Mouse (Mus musculus) heart, embryonic 14.5 days (tissue): ENCODE measurements at regions not wholly inside any gene's neighbourhood (a gene's known extent, or its start where the extent isn't known, plus 50 kb on each side); places are given as distances from the start of the nearest gene placed in this dataset.

ENCODE experiments used
- ATAC-seq: fragments of 200-750 bp; cut with Nextera tagmentation; 2 replicates; pipeline ENCODE4 v1.8.0; 2017; ENCODE audit warnings: low read depth, moderate TSS enrichment; ENCODE audit not compliant: insufficient number of reproducible peaks, insufficient read depth, low FRiP score
- H3K27ac ChIP-seq, 2 experiments: fragments of 200-500 bp in 1 of 2; fragments of 300-500 bp in 1 of 2; sonication (generic) in 1 of 2; replicated peaks in 1 of 2; 2 replicates each; pipeline ENCODE4 v1.5.1; 2012 to 2014; ENCODE audit warnings: low read depth in 2 of 2, low read length in 2 of 2, control low read depth in 1 of 2, mild to moderate bottlenecking in 1 of 2, mixed read lengths in 1 of 2; ENCODE audit not compliant: control insufficient read depth in 1 of 2, insufficient read depth in 1 of 2
- H3K27me3 ChIP-seq: fragments of 300-500 bp; sonication (generic); 2 replicates; pipeline ENCODE4 v1.6.1; 2014; ENCODE audit warnings: mild to moderate bottlenecking, low read length, control low read depth; ENCODE audit not compliant: control insufficient read depth, insufficient read depth
- H3K36me3 ChIP-seq: fragments of 300-500 bp; sonication (generic); 2 replicates; pipeline ENCODE4 v1.6.1; 2014; ENCODE audit warnings: mild to moderate bottlenecking, control low read depth, low read length, mixed read lengths; ENCODE audit not compliant: control insufficient read depth, insufficient read depth
- H3K4me1 ChIP-seq, 2 experiments: fragments of 200-500 bp in 1 of 2; fragments of 300-500 bp in 1 of 2; sonication (generic) in 1 of 2; 2 replicates each; pipeline ENCODE4 v1.6.1; 2012 to 2014; ENCODE audit warnings: low read length in 2 of 2, control low read depth in 1 of 2, mixed read lengths in 1 of 2; ENCODE audit not compliant: control insufficient read depth in 2 of 2, insufficient read depth in 2 of 2
- H3K4me2 ChIP-seq: fragments of 300-500 bp; sonication (generic); 2 replicates; pipeline ENCODE4 v1.6.1; 2014; ENCODE audit warnings: mild to moderate bottlenecking, low read length
- H3K4me3 ChIP-seq, 2 experiments: fragments of 200-500 bp in 1 of 2; fragments of 300-500 bp in 1 of 2; sonication (generic) in 1 of 2; 2 replicates each; pipeline ENCODE4 v1.5.1; 2012 to 2014; ENCODE audit warnings: low read length in 2 of 2, mild to moderate bottlenecking in 2 of 2, control low read depth in 1 of 2, low read depth in 1 of 2, moderate library complexity in 1 of 2; ENCODE audit not compliant: control insufficient read depth in 1 of 2, insufficient read depth in 1 of 2
- H3K9ac ChIP-seq: fragments of 300-500 bp; sonication (generic); 2 replicates; pipeline ENCODE4 v1.6.1; 2014; ENCODE audit warnings: mild to moderate bottlenecking, low read length
- H3K9me3 ChIP-seq: fragments of 300-500 bp; sonication (generic); 2 replicates; pipeline ENCODE4 v1.6.1; 2016; ENCODE audit warnings: low read length, control low read depth; ENCODE audit not compliant: control insufficient read depth
- WGBS: fragments of 180-500 bp; shearing (Covaris S2); extraction: QIAGEN DNeasy Blood & Tissue Kit; methylation state at CpG from one replicate; pipeline ENCODE4 v1.1.7; 2014; 5-methylcytosine and 5-hydroxymethylcytosine counted together

DNA sequence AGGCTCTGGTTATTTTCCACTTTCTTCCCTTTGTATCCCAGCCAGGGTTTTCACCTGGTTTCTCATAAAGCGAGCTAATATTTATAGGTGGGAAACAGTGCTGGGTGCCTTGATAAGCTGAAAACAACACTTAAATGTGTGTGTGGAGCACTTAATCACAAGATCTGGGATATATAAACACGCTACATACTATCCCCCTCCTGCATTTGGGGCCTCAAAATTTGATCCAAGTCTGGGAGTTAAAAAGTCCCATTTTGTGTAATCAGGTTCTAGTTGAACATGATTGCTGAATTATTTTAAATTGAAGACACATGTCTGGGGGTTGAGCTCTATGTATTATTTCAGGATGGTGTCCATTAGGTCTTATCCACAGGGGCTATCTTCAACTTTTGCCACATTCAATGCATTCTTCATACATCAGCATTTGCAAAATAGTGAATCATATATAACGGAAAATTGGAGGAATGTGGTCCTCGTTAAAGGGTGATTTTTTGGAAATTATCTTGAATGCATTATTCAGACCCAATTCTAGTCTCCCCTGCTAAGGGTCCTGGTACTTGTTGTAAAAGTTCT, 303.2 kb upstream of the Npvf start:
- Histone ChIP-seq H3K4me3 (no peak overlapping the region), H3K27ac (no peak overlapping the region), H3K36me3 (no peaks in the 10 kb centered on the region), H3K9ac (no peak overlapping the region), H3K27me3 (no peaks in the 10 kb centered on the region), H3K9me3 (no peaks in the 10 kb centered on the region), H3K4me1 (no peaks in the 10 kb centered on the region; a peak in 1 of 4 replicates), H3K4me2 (no peak overlapping the region)
- WGBS, result 85% methylated on average over 4 of the region's 4 CpGs
- no peak for ATAC-seq

DNA sequence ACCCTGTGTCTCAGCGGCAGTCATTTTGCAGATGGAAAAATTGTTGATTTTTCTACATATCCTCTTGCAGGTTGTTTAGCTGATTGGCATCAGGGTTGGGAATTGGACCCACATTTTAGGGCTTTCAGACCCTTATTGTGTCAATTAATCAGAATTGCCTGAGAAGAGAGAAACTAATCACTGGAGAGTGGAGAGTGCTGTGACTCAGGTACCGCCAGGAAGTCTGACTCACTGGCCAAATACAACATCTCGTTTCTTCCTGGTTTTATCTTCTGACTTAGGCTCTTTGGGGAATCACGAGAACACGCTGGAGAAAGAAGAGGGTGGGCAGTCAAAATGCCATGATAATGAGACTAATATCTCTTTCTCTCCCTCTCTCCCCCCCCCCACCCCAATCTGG, 306.1 kb upstream of the Npvf start:
- no peaks in the 10 kb centered on the region for H3K9me3 ChIP-seq
- 41% methylated on average over 5 of the region's 5 CpGs for WGBS
- no peaks in the 10 kb centered on the region for H3K27me3 ChIP-seq
- no peak overlapping the region for H3K27ac ChIP-seq
- no peak overlapping the region for H3K9ac ChIP-seq
- H3K4me2 ChIP-seq, result no peak overlapping the region
- H3K36me3 ChIP-seq, result no peaks in the 10 kb centered on the region
- no peak for ATAC-seq
- H3K4me1 ChIP-seq, result no peaks in the 10 kb centered on the region; a peak in 2 of 4 replicates
- no peak overlapping the region for H3K4me3 ChIP-seq

DNA sequence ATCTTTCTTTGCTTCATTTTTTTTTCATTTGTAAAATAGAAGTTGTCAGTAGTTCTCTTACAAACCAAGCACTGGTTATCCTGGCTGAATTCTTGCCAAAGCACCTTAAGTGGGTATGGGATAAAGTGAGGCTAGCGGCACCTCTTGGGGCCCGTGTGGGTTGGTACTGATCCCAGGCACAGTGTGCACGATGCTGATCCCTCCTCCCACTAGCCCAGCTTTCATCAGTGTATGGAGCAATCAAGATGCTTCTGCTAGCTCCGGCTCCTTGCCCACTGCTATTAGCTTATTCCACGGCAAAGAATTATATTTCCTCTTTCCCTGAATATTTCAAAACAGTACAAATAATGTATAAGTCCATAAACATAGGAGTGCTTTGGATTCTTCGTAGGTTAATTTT, 307.4 kb upstream of the Npvf start:
- Histone ChIP-seq H3K9me3 (no peaks in the 10 kb centered on the region), H3K36me3 (no peaks in the 10 kb centered on the region), H3K27ac (no peak overlapping the region), H3K4me2 (no peak overlapping the region), H3K4me3 (no peak overlapping the region), H3K4me1 (no peaks in the 10 kb centered on the region; a peak in 2 of 4 replicates), H3K27me3 (no peaks in the 10 kb centered on the region), H3K9ac (no peak overlapping the region)
- no peak for ATAC-seq
- 67% methylated on average over 6 of the region's 6 CpGs for WGBS

DNA sequence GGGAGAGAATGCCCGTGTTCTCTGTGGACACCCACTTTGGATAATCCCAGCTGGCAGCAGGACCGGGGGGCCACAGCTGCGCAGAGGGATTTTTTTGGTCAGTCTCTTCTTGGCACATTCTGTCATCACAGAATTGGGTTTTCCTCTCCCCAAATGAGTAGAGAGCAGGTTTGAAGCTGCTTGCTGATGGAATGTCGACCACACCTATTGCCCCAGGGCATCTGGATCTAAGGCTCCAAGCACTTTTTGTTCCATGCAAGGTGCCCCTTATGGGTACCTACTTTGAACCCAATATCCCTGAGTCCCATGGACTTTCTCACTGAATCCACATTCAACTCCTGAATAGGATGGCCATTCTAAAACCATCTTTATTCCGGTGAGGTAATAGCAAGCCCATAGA, 314.3 kb upstream of the Npvf start:
- H3K4me1 ChIP-seq, result peaks cover 3 to 6% of the 10 kb centered on the region in 2 experiments; a peak in 3 of 4 replicates
- no peak overlapping the region for H3K4me2 ChIP-seq

DNA sequence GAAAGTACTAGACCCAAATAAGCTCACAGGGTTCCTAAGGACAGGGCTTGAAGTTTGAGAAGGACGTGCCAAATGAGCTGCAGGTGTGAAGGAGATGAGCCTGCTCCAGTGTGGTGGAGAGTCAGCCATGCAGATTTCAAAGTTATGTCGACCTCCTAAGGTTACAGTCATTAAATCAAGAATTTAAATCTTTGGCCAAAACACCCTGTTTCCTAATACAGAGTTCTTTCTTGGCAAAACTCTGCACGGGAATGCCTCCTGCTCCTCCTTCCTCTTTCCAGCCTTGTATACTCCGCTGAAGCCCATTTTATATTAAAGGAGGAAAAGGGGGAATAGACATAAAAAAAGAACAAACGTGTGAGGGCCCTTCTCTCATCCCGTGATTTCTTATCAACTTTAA, 315.1 kb upstream of the Npvf start:
- ATAC-seq, result no peak
- 60% methylated on average over 6 of the region's 6 CpGs for WGBS
- Histone ChIP-seq H3K9ac (no peak overlapping the region), H3K36me3 (no peaks in the 10 kb centered on the region), H3K4me1 (peaks cover 3 to 6% of the 10 kb centered on the region in 2 experiments; a peak in 3 of 4 replicates), H3K27ac (no peak overlapping the region), H3K9me3 (no peaks in the 10 kb centered on the region), H3K4me2 (no peak overlapping the region), H3K4me3 (no peak overlapping the region), H3K27me3 (no peaks in the 10 kb centered on the region)

More for the DNA sequence above, 314.3 kb upstream of the Npvf start:
- ATAC-seq, result no peak
- Histone ChIP-seq H3K9me3 (no peaks in the 10 kb centered on the region), H3K4me3 (no peak overlapping the region), H3K27me3 (no peaks in the 10 kb centered on the region), H3K9ac (no peak overlapping the region), H3K36me3 (no peaks in the 10 kb centered on the region), H3K27ac (no peak overlapping the region)
- 87% methylated on average over 5 of the region's 5 CpGs for WGBS

DNA sequence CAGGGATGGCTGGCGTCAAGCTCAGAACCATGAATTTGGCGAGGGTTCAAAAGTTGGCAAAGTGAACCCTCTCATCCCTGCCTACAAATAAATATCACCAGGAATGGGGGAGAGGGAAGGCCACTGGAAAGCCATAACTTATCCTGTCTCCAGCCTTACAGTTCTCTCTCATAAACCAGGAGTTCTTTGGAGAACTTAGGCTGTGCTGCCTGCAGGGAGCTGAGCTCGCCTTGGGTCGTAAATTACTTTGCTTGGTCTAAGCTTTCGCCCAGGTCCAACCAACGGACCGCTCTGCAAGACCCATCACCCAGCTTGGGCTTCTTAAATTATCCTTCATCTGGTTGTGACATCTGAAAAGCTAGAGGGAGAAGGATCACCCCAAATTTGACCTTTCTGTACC, 315.8 kb upstream of the Npvf start:
- Histone ChIP-seq H3K4me3 (no peak overlapping the region), H3K4me2 (no peak overlapping the region), H3K9ac (no peak overlapping the region), H3K4me1 (peaks cover 3 to 6% of the 10 kb centered on the region in 2 experiments; a peak in 3 of 4 replicates), H3K9me3 (no peaks in the 10 kb centered on the region), H3K36me3 (no peaks in the 10 kb centered on the region), H3K27ac (peak overlapping the region; percentile 33 to 45; a peak in 3 of 4 replicates), H3K27me3 (no peaks in the 10 kb centered on the region)
- 78% methylated on average over 7 of the region's 7 CpGs for WGBS
- ATAC-seq, result no peak

DNA sequence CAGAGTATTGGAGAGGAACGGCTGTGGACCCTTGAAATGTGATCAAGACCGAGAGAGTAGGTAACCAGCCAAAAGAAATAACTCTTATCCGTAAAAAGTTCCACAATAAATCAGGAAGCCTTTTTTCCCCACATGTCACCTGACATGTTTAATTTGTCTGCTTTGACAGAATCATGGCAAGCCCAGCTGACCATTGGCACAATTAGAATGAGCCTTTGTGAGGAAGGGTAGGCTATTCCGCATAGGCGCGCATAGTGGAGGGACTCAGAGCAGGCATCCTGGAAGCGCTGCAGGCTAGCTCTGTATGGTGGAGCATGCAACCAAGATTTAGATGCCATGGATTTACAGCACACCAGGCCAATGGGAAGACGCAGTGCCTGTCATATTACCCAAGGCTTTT, 316.5 kb upstream of the Npvf start:
- Histone ChIP-seq H3K9ac (no peak overlapping the region), H3K27me3 (no peaks in the 10 kb centered on the region), H3K4me1 (peaks cover 3 to 6% of the 10 kb centered on the region in 2 experiments; a peak in 3 of 4 replicates), H3K4me3 (no peak overlapping the region), H3K4me2 (no peak overlapping the region), H3K27ac (peak overlapping the region in 1 of 2 experiments; percentile 33; a peak in 1 of 4 replicates), H3K9me3 (no peaks in the 10 kb centered on the region), H3K36me3 (no peaks in the 10 kb centered on the region)
- WGBS, result 79% methylated on average over 8 of the region's 8 CpGs
- no peak for ATAC-seq

DNA sequence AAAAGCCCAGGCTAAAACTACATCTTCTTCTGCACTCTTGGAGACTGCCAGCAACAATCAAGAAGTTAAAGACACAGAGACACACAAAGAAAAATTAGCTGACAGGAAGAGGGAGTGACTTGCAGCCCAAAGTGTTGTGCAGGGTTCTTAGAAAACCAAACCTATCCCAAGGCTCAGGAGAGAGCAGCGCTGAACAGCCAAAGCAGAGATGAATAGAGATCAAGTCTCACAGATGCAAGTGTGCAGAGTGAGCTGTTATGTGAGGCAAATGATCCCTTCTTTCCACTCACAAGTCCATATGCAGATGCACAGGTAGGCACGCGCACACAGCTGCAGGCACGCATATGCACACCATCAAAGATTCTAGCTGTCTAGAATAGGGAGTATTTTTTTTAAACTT, 318.0 kb upstream of the Npvf start:
- no peak for ATAC-seq
- peaks cover 3 to 9% of the 10 kb centered on the region in 2 experiments; a peak in 3 of 4 replicates for H3K4me1 ChIP-seq
- no peaks in the 10 kb centered on the region for H3K36me3 ChIP-seq
- H3K4me3 ChIP-seq, result no peak overlapping the region
- H3K4me2 ChIP-seq, result no peak overlapping the region
- no peak overlapping the region for H3K9ac ChIP-seq
- no peaks in the 10 kb centered on the region for H3K9me3 ChIP-seq
- no peak overlapping the region for H3K27ac ChIP-seq
- 88% methylated on average over 4 of the region's 4 CpGs for WGBS
- no peaks in the 10 kb centered on the region for H3K27me3 ChIP-seq
